Mouse (Mus musculus) midbrain, embryonic 15.5 days (tissue): Measurements from ENCODE around the gene Mgat5. TPM values are rescaled to one million over a fixed set of nuclear protein-coding genes. Genes with fewer than 3 reads are reported as not detected.

Experiments used
- ATAC-seq: fragments of 200-750 bp; cut with Nextera tagmentation; replicated peaks from 2 replicates; pipeline ENCODE4 v1.8.0; 2017; ENCODE audit warnings: moderate TSS enrichment
- H3K27ac ChIP-seq: fragments of 300-500 bp; sonication (generic); 2 replicates; pipeline ENCODE4 v1.5.1; 2015; ENCODE audit warnings: mild to moderate bottlenecking, inconsistent platforms
- H3K27me3 ChIP-seq: fragments of 300-500 bp; sonication (generic); replicated peaks from 2 replicates; pipeline ENCODE4 v1.6.1; 2015; ENCODE audit warnings: inconsistent platforms
- H3K36me3 ChIP-seq: fragments of 300-500 bp; sonication (generic); replicated peaks from 2 replicates; pipeline ENCODE4 v1.6.1; 2015; ENCODE audit warnings: inconsistent platforms
- H3K4me1 ChIP-seq: fragments of 300-500 bp; sonication (generic); 2 replicates; pipeline ENCODE4 v1.6.1; 2015; ENCODE audit warnings: inconsistent platforms
- H3K4me2 ChIP-seq: fragments of 300-500 bp; sonication (generic); 2 replicates; pipeline ENCODE4 v1.6.1; 2015; ENCODE audit warnings: inconsistent platforms, mild to moderate bottlenecking, moderate library complexity
- H3K4me3 ChIP-seq: fragments of 300-500 bp; sonication (generic); 2 replicates; pipeline ENCODE4 v1.5.1; 2015; ENCODE audit warnings: mild to moderate bottlenecking, inconsistent platforms
- H3K9ac ChIP-seq: fragments of 300-500 bp; sonication (generic); 2 replicates; pipeline ENCODE4 v1.6.1; 2015; ENCODE audit warnings: mild to moderate bottlenecking, inconsistent platforms
- H3K9me3 ChIP-seq: fragments of 300-500 bp; sonication (generic); 2 replicates; pipeline ENCODE4 v1.6.1; 2016; ENCODE audit warnings: inconsistent platforms
- WGBS: fragments of 180-500 bp; shearing (Covaris S2); methylation state at CpG from one replicate; pipeline ENCODE4 v1.1.7; 2015; ENCODE audit warnings: mixed read lengths; 5-methylcytosine and 5-hydroxymethylcytosine counted together
- polyA plus RNA-seq: library from polyadenylated mRNA; unstranded; fragments of >200 nt; fragmentation: Nextera tagmentation; extraction: Ambion mirVana; gene quantifications from 2 replicates; pipeline ENCODE4 v1.2.1, GENCODE M21; 2015

Gene Mgat5
- polyA plus RNA-seq, 1 experiment from 2014 or later, result 17.0 TPM

- Histone ChIP-seq H3K9ac (no peak overlapping the region), H3K36me3 (peaks cover 9% of the 10 kb centered on the region; the same call in 1 of the 2 replicates), H3K27me3 (no peaks in the 10 kb centered on the region), H3K4me1 (no peaks in the 10 kb centered on the region; the same call in 1 of the 2 replicates), H3K9me3 (no peaks in the 10 kb centered on the region), H3K27ac (no peak overlapping the region), H3K4me3 (no peak overlapping the region), H3K4me2 (no peak overlapping the region)
- ATAC-seq, result no peak
- WGBS, result 84% methylated on average over 1 of the region's 1 CpGs
Measured at GRCm38 (mm10) chr1:127416971-127417370, 212.2 kb downstream of the Mgat5 start.

GRCm38 (mm10) chr1:127418916-127419575 lies 214.2 kb downstream of the Mgat5 start:
- H3K4me2 ChIP-seq, result no peak overlapping the region
- H3K9ac ChIP-seq, result no peak overlapping the region
- no peaks in the 10 kb centered on the region for H3K27me3 ChIP-seq
- no peaks in the 10 kb centered on the region for H3K9me3 ChIP-seq
- no peak overlapping the region for H3K27ac ChIP-seq
- no peaks in the 10 kb centered on the region for H3K4me1 ChIP-seq
- 76% methylated on average over 4 of the region's 4 CpGs for WGBS
- H3K4me3 ChIP-seq, result no peak overlapping the region
- no peak for ATAC-seq
- 0 out of 2 replicates have a peak, but pooled peaks cover 3% of the 10 kb centered on the region for H3K36me3 ChIP-seq

- Histone ChIP-seq H3K4me2 (no peak overlapping the region), H3K27me3 (no peaks in the 10 kb centered on the region), H3K9ac (no peak overlapping the region), H3K27ac (no peak overlapping the region), H3K4me3 (no peak overlapping the region), H3K4me1 (no peaks in the 10 kb centered on the region), H3K9me3 (no peaks in the 10 kb centered on the region), H3K36me3 (0 out of 2 replicates have a peak, but pooled peaks cover 3% of the 10 kb centered on the region)
- no peak for ATAC-seq
- WGBS, result 56% methylated on average over 7 of the region's 7 CpGs
Measured at GRCm38 (mm10) chr1:127419581-127419980, 214.8 kb downstream of the Mgat5 start.

GRCm38 (mm10) chr1:127420383-127420782 lies 215.6 kb downstream of the Mgat5 start:
- Histone ChIP-seq H3K4me2 (no peak overlapping the region), H3K36me3 (0 out of 2 replicates have a peak, but pooled peaks cover 3% of the 10 kb centered on the region), H3K4me1 (0 out of 2 replicates have a peak, but pooled peaks cover 2% of the 10 kb centered on the region), H3K27me3 (no peaks in the 10 kb centered on the region), H3K4me3 (no peak overlapping the region), H3K27ac (no peak overlapping the region), H3K9ac (no peak overlapping the region), H3K9me3 (no peaks in the 10 kb centered on the region)
- peak; percentile 35; the same call in 1 of the 2 replicates for ATAC-seq
- 27% methylated on average over 13 of the region's 13 CpGs for WGBS

GRCm38 (mm10) chr1:127420795-127421194 lies 216.0 kb downstream of the Mgat5 start:
- Histone ChIP-seq H3K27me3 (no peaks in the 10 kb centered on the region), H3K4me3 (no peak overlapping the region), H3K9ac (no peak overlapping the region), H3K36me3 (0 out of 2 replicates have a peak, but pooled peaks cover 3% of the 10 kb centered on the region), H3K4me1 (0 out of 2 replicates have a peak, but pooled peaks cover 2% of the 10 kb centered on the region), H3K9me3 (no peaks in the 10 kb centered on the region), H3K4me2 (no peak overlapping the region), H3K27ac (no peak overlapping the region)
- WGBS, result 70% methylated on average over 15 of the region's 15 CpGs
- no peak for ATAC-seq

- no peak overlapping the region for H3K9ac ChIP-seq
- no peak overlapping the region for H3K4me2 ChIP-seq
- no peaks in the 10 kb centered on the region for H3K27me3 ChIP-seq
- H3K36me3 ChIP-seq, result 0 out of 2 replicates have a peak, but pooled peaks cover 3% of the 10 kb centered on the region
- H3K4me3 ChIP-seq, result no peak overlapping the region
- H3K27ac ChIP-seq, result no peak overlapping the region
- H3K4me1 ChIP-seq, result 0 out of 2 replicates have a peak, but pooled peaks cover 2% of the 10 kb centered on the region
- no peaks in the 10 kb centered on the region for H3K9me3 ChIP-seq
- ATAC-seq, result no peak
- WGBS, result 72% methylated on average over 4 of the region's 4 CpGs
Measured at GRCm38 (mm10) chr1:127422565-127422964, 217.8 kb downstream of the Mgat5 start.

- no peak overlapping the region for H3K4me3 ChIP-seq
- 47% methylated on average over 6 of the region's 6 CpGs for WGBS
- ATAC-seq, result peak; percentile 62; the same call in 1 of the 2 replicates
Measured at GRCm38 (mm10) chr1:127425021-127425532, 220.3 kb downstream of the Mgat5 start.

GRCm38 (mm10) chr1:127430290-127430689 lies 225.5 kb downstream of the Mgat5 start:
- H3K4me2 ChIP-seq, result no peak overlapping the region
- 87% methylated on average over 7 of the region's 7 CpGs for WGBS
- no peaks in the 10 kb centered on the region for H3K27me3 ChIP-seq
- no peaks in the 10 kb centered on the region for H3K36me3 ChIP-seq
- no peak overlapping the region for H3K4me3 ChIP-seq
- no peak for ATAC-seq
- H3K4me1 ChIP-seq, result peaks cover 5% of the 10 kb centered on the region; the same call in 1 of the 2 replicates
- no peaks in the 10 kb centered on the region for H3K9me3 ChIP-seq
- H3K9ac ChIP-seq, result no peak overlapping the region
- H3K27ac ChIP-seq, result no peak overlapping the region

More at GRCm38 (mm10) chr1:127425021-127425532, 220.3 kb downstream of the Mgat5 start:
- H3K4me2 ChIP-seq, result no peak overlapping the region
- H3K4me1 ChIP-seq, result 0 out of 2 replicates have a peak, but pooled peaks cover 2% of the 10 kb centered on the region
- H3K9me3 ChIP-seq, result no peaks in the 10 kb centered on the region
- no peak overlapping the region for H3K27ac ChIP-seq
- H3K27me3 ChIP-seq, result no peaks in the 10 kb centered on the region
- no peak overlapping the region for H3K9ac ChIP-seq
- H3K36me3 ChIP-seq, result 0 out of 2 replicates have a peak, but pooled peaks cover 3% of the 10 kb centered on the region

- no peaks in the 10 kb centered on the region for H3K36me3 ChIP-seq
- H3K9me3 ChIP-seq, result no peaks in the 10 kb centered on the region
- H3K4me2 ChIP-seq, result no peak overlapping the region
- 84% methylated on average over 4 of the region's 4 CpGs for WGBS
- no peaks in the 10 kb centered on the region for H3K27me3 ChIP-seq
- no peak overlapping the region for H3K27ac ChIP-seq
- no peak overlapping the region for H3K9ac ChIP-seq
- peaks cover 5% of the 10 kb centered on the region; the same call in 1 of the 2 replicates for H3K4me1 ChIP-seq
- no peak overlapping the region for H3K4me3 ChIP-seq
- ATAC-seq, result no peak
Measured at GRCm38 (mm10) chr1:127434829-127435228, 230.0 kb downstream of the Mgat5 start.

GRCm38 (mm10) chr1:127437091-127437490 lies 232.3 kb downstream of the Mgat5 start:
- H3K4me3 ChIP-seq, result no peak overlapping the region
- no peak overlapping the region for H3K4me2 ChIP-seq
- WGBS, result 79% methylated on average over 6 of the region's 6 CpGs
- H3K27ac ChIP-seq, result no peak overlapping the region
- no peaks in the 10 kb centered on the region for H3K36me3 ChIP-seq
- ATAC-seq, result no peak
- no peak overlapping the region for H3K9ac ChIP-seq
- no peaks in the 10 kb centered on the region for H3K9me3 ChIP-seq
- peaks cover 3% of the 10 kb centered on the region; the same call in 1 of the 2 replicates for H3K4me1 ChIP-seq
- no peaks in the 10 kb centered on the region for H3K27me3 ChIP-seq

GRCm38 (mm10) chr1:127439452-127439891 lies 234.7 kb downstream of the Mgat5 start:
- H3K4me1 ChIP-seq, result peaks cover 6% of the 10 kb centered on the region; the same call in 1 of the 2 replicates
- H3K9me3 ChIP-seq, result no peaks in the 10 kb centered on the region
- H3K36me3 ChIP-seq, result no peaks in the 10 kb centered on the region
- no peak overlapping the region for H3K4me2 ChIP-seq
- WGBS, result 82% methylated on average over 9 of the region's 9 CpGs
- no peaks in the 10 kb centered on the region for H3K27me3 ChIP-seq
- H3K9ac ChIP-seq, result no peak overlapping the region
- no peak for ATAC-seq
- no peak overlapping the region for H3K27ac ChIP-seq
- no peak overlapping the region for H3K4me3 ChIP-seq

GRCm38 (mm10) chr1:127441007-127441406 lies 236.2 kb downstream of the Mgat5 start:
- Histone ChIP-seq H3K4me2 (no peak overlapping the region), H3K9ac (no peak overlapping the region), H3K4me3 (no peak overlapping the region), H3K9me3 (no peaks in the 10 kb centered on the region), H3K27ac (no peak overlapping the region), H3K4me1 (peaks cover 6% of the 10 kb centered on the region; the same call in 1 of the 2 replicates), H3K27me3 (no peaks in the 10 kb centered on the region), H3K36me3 (no peaks in the 10 kb centered on the region)
- ATAC-seq, result no peak
- WGBS, result 78% methylated on average over 1 of the region's 1 CpGs
